Mouse (Mus musculus): ENCODE measurements around the gene Gm9573.

Gene Gm9573

GRCm38 (mm10) chr17:35626537-35626936 lies at the start of gene Gm9573:
Gm9573 (minus strand) TSS chr17:35626637.
- no peak for DNase-seq (ENCODE audit: low spot score)

GRCm38 (mm10) chr17:35673416-35674035 lies 47.1 kb upstream of the Gm9573 start, which contains the start of gene Gtf2h4:
Gtf2h4 (minus strand) TSS chr17:35673739.
- DNase-seq (ENCODE audit: low spot score) = peak; percentile 98

- no peak for DNase-seq (ENCODE audit: low spot score)
Measured at GRCm38 (mm10) chr17:35672527-35672926, 46.1 kb upstream of the Gm9573 start.

GRCm38 (mm10) chr17:35671846-35672245 lies 45.4 kb upstream of the Gm9573 start:
- DNase-seq (ENCODE audit: low spot score) = no peak

- DNase-seq (ENCODE audit: low spot score) = no peak
Measured at GRCm38 (mm10) chr17:35669731-35670130, 43.3 kb upstream of the Gm9573 start.

- DNase-seq (ENCODE audit: low spot score) = peak; percentile 96
Measured at GRCm38 (mm10) chr17:35667334-35668065, 41.1 kb upstream of the Gm9573 start, which contains the start of gene Vars2. Vars2 (minus strand) TSS chr17:35667592.

- peak; percentile 82 for DNase-seq (ENCODE audit: low spot score)
Measured at GRCm38 (mm10) chr17:35666851-35667256, 40.4 kb upstream of the Gm9573 start.

GRCm38 (mm10) chr17:35665957-35666515 lies 39.6 kb upstream of the Gm9573 start:
- DNase-seq (ENCODE audit: low spot score) = no peak

GRCm38 (mm10) chr17:35653086-35653485 lies 26.6 kb upstream of the Gm9573 start:
- DNase-seq (ENCODE audit: low spot score) = no peak

GRCm38 (mm10) chr17:35649429-35649828 lies 23.0 kb upstream of the Gm9573 start:
- DNase-seq (ENCODE audit: low spot score) = no peak

- no peak for DNase-seq (ENCODE audit: low spot score)
Measured at GRCm38 (mm10) chr17:35643609-35644236, 17.3 kb upstream of the Gm9573 start, which contains the start of gene Mucl3. Mucl3 (minus strand) TSS chr17:35643695.

- no peak for DNase-seq (ENCODE audit: low spot score)
Measured at GRCm38 (mm10) chr17:35639352-35639751, 12.9 kb upstream of the Gm9573 start.

- peak; percentile 87 for DNase-seq (ENCODE audit: low spot score)
Measured at GRCm38 (mm10) chr17:35638475-35639190, 12.2 kb upstream of the Gm9573 start.

- DNase-seq (ENCODE audit: low spot score) = peak; percentile 49
Measured at GRCm38 (mm10) chr17:35636363-35636762, 9.9 kb upstream of the Gm9573 start.

- DNase-seq (ENCODE audit: low spot score) = peak; percentile 87
Measured at GRCm38 (mm10) chr17:35635699-35636111, 9.3 kb upstream of the Gm9573 start.

- DNase-seq (ENCODE audit: low spot score) = peak; percentile 15
Measured at GRCm38 (mm10) chr17:35635202-35635601, 8.8 kb upstream of the Gm9573 start.

- peak; percentile 58 for DNase-seq (ENCODE audit: low spot score)
Measured at GRCm38 (mm10) chr17:35633992-35634391, 7.6 kb upstream of the Gm9573 start.

GRCm38 (mm10) chr17:35617127-35617526 lies 9.3 kb downstream of the Gm9573 start:
- no peak for DNase-seq (ENCODE audit: low spot score)

- DNase-seq (ENCODE audit: low spot score) = no peak
Measured at GRCm38 (mm10) chr17:35601736-35602354, 24.6 kb downstream of the Gm9573 start.

GRCm38 (mm10) chr17:35601249-35601648 lies 25.2 kb downstream of the Gm9573 start, which contains the start of gene Sfta2:
Sfta2 (plus strand) TSS chr17:35601549.
- DNase-seq (ENCODE audit: low spot score) = no peak

GRCm38 (mm10) chr17:35597399-35597798 lies 29.0 kb downstream of the Gm9573 start:
- no peak for DNase-seq (ENCODE audit: low spot score)

All from embryo, embryonic 10.5 days (tissue).